Mouse (Mus musculus) MEL (cell line): Measurements from ENCODE around the gene Alg5. TPM values are rescaled to one million over a fixed set of nuclear protein-coding genes. Genes with fewer than 3 reads are reported as not detected.
A peak's percentile ranks its signal among the peaks of the same experiment; 100 is the strongest.

Experiments used
- DNase-seq: peaks from one replicate; pipeline ENCODE4 v3.0.0; 2011; ENCODE audit warnings: low read depth, low spot score
- H3K27ac ChIP-seq: 2 replicates; pipeline ENCODE4 v1.5.1; 2012; ENCODE audit warnings: low read depth, mild to moderate bottlenecking, control low read depth, low read length, moderate library complexity; ENCODE audit not compliant: control insufficient read depth
- H3K27me3 ChIP-seq, 2 experiments: fragments of 150-350 bp in 1 of 2; sonication (generic) in 1 of 2; 2 replicates each; pipeline ENCODE4 v1.6.1; 2012; ENCODE audit warnings: low read length in 2 of 2, mild to moderate bottlenecking in 2 of 2, improper control_type of control experiment in 1 of 2, moderate library complexity in 1 of 2; ENCODE audit not compliant: insufficient read depth in 2 of 2, control insufficient read depth in 1 of 2
- H3K36me3 ChIP-seq, 2 experiments: 2 replicates each; pipeline ENCODE4 v1.6.1; 2012 to 2014; ENCODE audit warnings: low read length in 2 of 2, improper control_type of control experiment in 1 of 2, inconsistent platforms in 1 of 2, mild to moderate bottlenecking in 1 of 2; ENCODE audit not compliant: insufficient read depth in 2 of 2, control insufficient read depth in 1 of 2
- H3K4me1 ChIP-seq, 2 experiments: fragments of 150-350 bp in 1 of 2; sonication (generic) in 1 of 2; 2 replicates each; pipeline ENCODE4 v1.6.1; 2012; ENCODE audit warnings: low read length in 2 of 2, improper control_type of control experiment in 1 of 2, mild to moderate bottlenecking in 1 of 2; ENCODE audit not compliant: insufficient read depth in 2 of 2, control insufficient read depth in 1 of 2
- H3K4me3 ChIP-seq, 2 experiments: fragments of 150-350 bp in 1 of 2; sonication (generic) in 1 of 2; 2 replicates each; pipeline ENCODE4 v1.5.1; 2012; ENCODE audit warnings: low read depth in 2 of 2, low read length in 2 of 2, mild to moderate bottlenecking in 2 of 2, moderate library complexity in 2 of 2, control low read depth in 1 of 2, improper control_type of control experiment in 1 of 2; ENCODE audit not compliant: control insufficient read depth in 1 of 2, insufficient read depth in 1 of 2
- H3K79me2 ChIP-seq: 2 replicates; pipeline ENCODE4 v1.6.1; 2012; ENCODE audit warnings: mild to moderate bottlenecking, low read length, moderate library complexity; ENCODE audit not compliant: control insufficient read depth, poor library complexity, insufficient read depth
- H3K9ac ChIP-seq: 2 replicates; pipeline ENCODE4 v1.6.1; 2012; ENCODE audit warnings: low read depth, mild to moderate bottlenecking, control low read depth, low read length, moderate library complexity; ENCODE audit not compliant: control insufficient read depth, poor library complexity, severe bottlenecking
- H3K9me3 ChIP-seq: fragments of 150-350 bp; sonication (generic); replicated peaks from 2 replicates; pipeline ENCODE4 v1.6.1; 2012; ENCODE audit warnings: mild to moderate bottlenecking, low read length, improper control_type of control experiment, moderate library complexity; ENCODE audit not compliant: insufficient read depth
- CHD1 ChIP-seq: IDR thresholded peaks from 2 replicates; pipeline ENCODE4 v1.6.1; 2012; ENCODE audit warnings: low read depth, mild to moderate bottlenecking, inconsistent platforms, low read length, improper control_type of control experiment
- CTCF ChIP-seq, 3 experiments: IDR thresholded peaks in 2 of 3; conservative IDR thresholded peaks in 1 of 3; 2 replicates each; pipeline ENCODE4 v1.5.1; 2011 to 2012; ENCODE audit warnings: low read length in 3 of 3, low read depth in 2 of 3, mild to moderate bottlenecking in 2 of 3, improper control_type of control experiment in 1 of 3, inconsistent platforms in 1 of 3, mixed read lengths in 1 of 3, moderate library complexity in 1 of 3; ENCODE audit not compliant: control insufficient read depth in 1 of 3, insufficient read depth in 1 of 3, poor library complexity in 1 of 3, severe bottlenecking in 1 of 3
- E2F4 ChIP-seq: IDR thresholded peaks from 2 replicates; pipeline ENCODE4 v1.6.1; 2011; ENCODE audit warnings: low read depth, low read length, improper control_type of control experiment, borderline replicate concordance
- ELF1 ChIP-seq: IDR thresholded peaks from 2 replicates; pipeline ENCODE4 v1.6.1; 2014; ENCODE audit warnings: low read depth, mild to moderate bottlenecking, inconsistent platforms, low read length, improper control_type of control experiment, moderate library complexity
- GATA1 ChIP-seq: IDR thresholded peaks from 2 replicates; pipeline ENCODE4 v1.6.1; 2011; ENCODE audit warnings: low read depth, low read length, improper control_type of control experiment
- JUND ChIP-seq: IDR thresholded peaks from 2 replicates; pipeline ENCODE4 v1.6.1; 2011; ENCODE audit warnings: low read depth, mild to moderate bottlenecking, improper control_type of control experiment, low read length
- KAT2A ChIP-seq: conservative IDR thresholded peaks from 2 replicates; pipeline ENCODE4 v1.6.1; 2012; ENCODE audit warnings: low read depth, low read length, improper control_type of control experiment, inconsistent platforms
- MAZ ChIP-seq: IDR thresholded peaks from 2 replicates; pipeline ENCODE4 v1.6.1; 2012; ENCODE audit warnings: low read depth, mild to moderate bottlenecking, inconsistent platforms, low read length, improper control_type of control experiment
- MEF2A ChIP-seq: IDR thresholded peaks from 2 replicates; pipeline ENCODE4 v1.6.1; 2014; ENCODE audit warnings: low read depth, mild to moderate bottlenecking, inconsistent platforms, low read length, improper control_type of control experiment; ENCODE audit not compliant: poor library complexity, insufficient replicate concordance, severe bottlenecking; ENCODE audit errors: extremely low read depth
- POLR2A ChIP-seq, 2 experiments: IDR thresholded peaks; 2 replicates each; pipeline ENCODE4 v1.6.1; 2011 to 2012; ENCODE audit warnings: low read length in 2 of 2, mild to moderate bottlenecking in 2 of 2, control low read depth in 1 of 2, improper control_type of control experiment in 1 of 2, low read depth in 1 of 2, moderate library complexity in 1 of 2; ENCODE audit not compliant: control insufficient read depth in 1 of 2, insufficient read depth in 1 of 2, poor library complexity in 1 of 2
- POLR2AphosphoS2 ChIP-seq: IDR thresholded peaks from 2 replicates; pipeline ENCODE4 v1.6.1; 2011; ENCODE audit warnings: low read length, improper control_type of control experiment
- RAD21 ChIP-seq: IDR thresholded peaks from 2 replicates; pipeline ENCODE4 v1.6.1; 2011; ENCODE audit warnings: mild to moderate bottlenecking, low read depth, low read length, improper control_type of control experiment
- TAL1 ChIP-seq: IDR thresholded peaks from 2 replicates; pipeline ENCODE4 v1.6.1; 2012; ENCODE audit warnings: mild to moderate bottlenecking, inconsistent platforms, low read length, moderate library complexity, mixed read lengths
- TBP ChIP-seq: IDR thresholded peaks from 2 replicates; pipeline ENCODE4 v1.8.0; 2011; ENCODE audit warnings: low read depth, low read length, improper control_type of control experiment
- TCF12 ChIP-seq: IDR thresholded peaks from 2 replicates; pipeline ENCODE4 v1.6.1; 2014; ENCODE audit warnings: low read depth, mild to moderate bottlenecking, inconsistent platforms, low read length, improper control_type of control experiment, moderate library complexity
- ZC3H11A ChIP-seq: IDR thresholded peaks from 2 replicates; pipeline ENCODE4 v1.6.1; 2012; ENCODE audit warnings: low read depth, mild to moderate bottlenecking, inconsistent platforms, low read length, improper control_type of control experiment
- ZKSCAN1 ChIP-seq: IDR thresholded peaks from 2 replicates; pipeline ENCODE4 v1.6.1; 2012; ENCODE audit warnings: low read depth, mild to moderate bottlenecking, inconsistent platforms, low read length, improper control_type of control experiment, moderate library complexity
- ZMIZ1 ChIP-seq: IDR thresholded peaks from 2 replicates; pipeline ENCODE4 v1.6.1; 2012; ENCODE audit warnings: low read depth, mild to moderate bottlenecking, inconsistent platforms, low read length, improper control_type of control experiment, moderate library complexity
- ZNF384 ChIP-seq: IDR thresholded peaks from 2 replicates; pipeline ENCODE4 v1.6.1; 2012; ENCODE audit warnings: low read depth, mild to moderate bottlenecking, inconsistent platforms, low read length, improper control_type of control experiment
- polyA plus RNA-seq, 2 experiments: library from polyadenylated mRNA; stranded (reverse) in 1 of 2; unstranded in 1 of 2; fragments of >175 nt in 1 of 2; fragments of >200 nt in 1 of 2; gene quantifications; 2 replicates each; pipeline versions ENCODE4 v1.2.1 to v1.2.4; 2012; ENCODE audit warnings: low replicate concordance in 2 of 2, low read depth in 1 of 2; ENCODE audit not compliant: insufficient read length in 2 of 2, insufficient read depth in 1 of 2, missing spikeins in 1 of 2
- total RNA-seq: library from RNA; depleted of rRNA; stranded (reverse); fragments of 300-350 nt; gene quantifications from 2 replicates; pipeline ENCODE4 v1.2.3, GENCODE M21; 2012

Gene Alg5
- total and polyA plus RNA-seq, 3 experiments: 34.8 to 44.0 TPM; not detected in 1

- no peak for TF ChIP-seq POLR2AphosphoS2
- no peak for TF ChIP-seq KAT2A
- TF ChIP-seq TAL1: no peak
- TF ChIP-seq POLR2A (IDR thresholded peaks at IDR 0.05; ENCODE audit: control insufficient read depth in 1 of 2, insufficient read depth in 1 of 2, low read depth in 1 of 2, low read length in 2 of 2, poor library complexity in 1 of 2): no peak
- TF ChIP-seq TBP: no peak
- TF ChIP-seq ZNF384: peak; percentile 26; the same call in 1 of the 2 replicates
- no peak for TF ChIP-seq MEF2A
- TF ChIP-seq, all 39 proteins: peak for 1
- peaks cover 4 to 8% of the 10 kb centered on the region in 2 experiments for H3K4me1 ChIP-seq
- no peak overlapping the region for H3K9ac ChIP-seq
- H3K27me3 ChIP-seq: no peaks in the 10 kb centered on the region
- H3K79me2 ChIP-seq: no peaks in the 10 kb centered on the region
- no peak for DNase-seq
- H3K9me3 ChIP-seq: no peaks in the 10 kb centered on the region
- no peak overlapping the region for H3K4me3 ChIP-seq
- peaks cover 0 to 4% of the 10 kb centered on the region in 2 experiments; a peak in 2 of 4 replicates for H3K36me3 ChIP-seq
- H3K27ac ChIP-seq: no peak overlapping the region
Observed at GRCm38 (mm10) chr3:54766034-54766433, 30.7 kb downstream of the Alg5 start.

GRCm38 (mm10) chr3:54766811-54767210, 31.5 kb downstream of the Alg5 start:
- TF ChIP-seq RAD21 (no peak), ZC3H11A (no peak), E2F4 (no peak), GATA1 (no peak), JUND (no peak), MAZ (no peak), CHD1 (no peak), CTCF (IDR thresholded peaks at IDR 0.05 in 2 of 3, conservative IDR thresholded peaks at IDR 0.05 in 1 of 3; ENCODE audit: control insufficient read depth in 1 of 3, insufficient read depth in 1 of 3, low read depth in 2 of 3, low read length in 3 of 3, poor library complexity in 1 of 3, severe bottlenecking in 1 of 3) (no peak), TCF12 (no peak), ZKSCAN1 (no peak), POLR2AphosphoS2 (no peak), ZMIZ1 (no peak), ELF1 (no peak), MEF2A (no peak)
- no peak for DNase-seq
- Histone ChIP-seq H3K9me3 (no peaks in the 10 kb centered on the region), H3K36me3 (peaks cover 0 to 4% of the 10 kb centered on the region in 2 experiments; a peak in 2 of 4 replicates), H3K27ac (no peak overlapping the region), H3K4me1 (peaks cover 4 to 8% of the 10 kb centered on the region in 2 experiments), H3K9ac (no peak overlapping the region), H3K27me3 (no peaks in the 10 kb centered on the region), H3K4me3 (no peak overlapping the region), H3K79me2 (no peaks in the 10 kb centered on the region)
